Mouse (Mus musculus) midbrain, postnatal 0 days (tissue): ENCODE results near the gene Zfp989. TPM values are rescaled to one million over a fixed set of nuclear protein-coding genes. Genes with fewer than 3 reads are reported as not detected.
A peak's percentile ranks its signal among the peaks of the same experiment; 100 is the strongest.
"Not testable (repeated sequence)": the region's sequence is repeated elsewhere in the genome, so short reads cannot be mapped to it uniquely, and the experiment has no call there.

Experiments
- ATAC-seq: fragments of 200-750 bp; cut with Nextera tagmentation; 2 replicates; pipeline ENCODE4 v1.8.0; 2017; ENCODE audit warnings: moderate number of reproducible peaks, mild to moderate bottlenecking, moderate TSS enrichment, moderate library complexity; ENCODE audit not compliant: low FRiP score
- DNase-seq: peaks from one replicate; pipeline ENCODE4 v3.0.0-alpha.2; 2015; ENCODE audit warnings: low spot score
- H3K27ac ChIP-seq: fragments of 300-500 bp; sonication (generic); 2 replicates; pipeline ENCODE4 v1.5.1; 2014; ENCODE audit warnings: low read depth, mild to moderate bottlenecking, low read length, mixed read lengths
- H3K27me3 ChIP-seq: fragments of 300-500 bp; sonication (generic); 2 replicates; pipeline ENCODE4 v1.6.1; 2014; ENCODE audit warnings: low read length, control low read depth, mixed read lengths; ENCODE audit not compliant: insufficient read depth
- H3K36me3 ChIP-seq: fragments of 300-500 bp; sonication (generic); 2 replicates; pipeline ENCODE4 v1.6.1; 2014; ENCODE audit warnings: low read length, control low read depth, mixed read lengths; ENCODE audit not compliant: insufficient read depth
- H3K4me1 ChIP-seq: fragments of 300-500 bp; sonication (generic); 2 replicates; pipeline ENCODE4 v1.6.1; 2014; ENCODE audit warnings: mild to moderate bottlenecking, control low read depth, antibody characterized with exemption, low read length, mixed read lengths; ENCODE audit not compliant: insufficient read depth
- H3K4me2 ChIP-seq: fragments of 300-500 bp; sonication (generic); 2 replicates; pipeline ENCODE4 v1.6.1; 2014; ENCODE audit warnings: low read depth, mild to moderate bottlenecking, low read length, mixed read lengths; ENCODE audit not compliant: poor library complexity, severe bottlenecking
- H3K4me3 ChIP-seq: fragments of 300-500 bp; sonication (generic); 2 replicates; pipeline ENCODE4 v1.5.1; 2014; ENCODE audit warnings: low read depth, mild to moderate bottlenecking, low read length, moderate library complexity
- H3K9ac ChIP-seq: fragments of 300-500 bp; sonication (generic); replicated peaks from 2 replicates; pipeline ENCODE4 v1.6.1; 2014; ENCODE audit warnings: mild to moderate bottlenecking, low read length, moderate library complexity, mixed read lengths; ENCODE audit not compliant: poor library complexity, severe bottlenecking
- H3K9me3 ChIP-seq: fragments of 300-500 bp; sonication (generic); 2 replicates; pipeline ENCODE4 v1.6.1; 2016; ENCODE audit warnings: low read length, control low read depth
- CTCF ChIP-seq: IDR thresholded peaks from 2 replicates; pipeline ENCODE4 v1.5.1; 2016; ENCODE audit warnings: antibody characterized with exemption, mild to moderate bottlenecking
- WGBS: fragments of 180-500 bp; shearing (Covaris S2); extraction: QIAGEN DNeasy Blood & Tissue Kit; methylation state at CpG from one replicate; pipeline ENCODE4 v1.1.7; 2014; 5-methylcytosine and 5-hydroxymethylcytosine counted together
- polyA plus RNA-seq: library from polyadenylated mRNA; unstranded; fragments of >200 nt; fragmentation: Nextera tagmentation; extraction: Ambion mirVana; gene quantifications from 2 replicates; pipeline ENCODE4 v1.2.1, GENCODE M21; 2015
- total RNA-seq: library from RNA; depleted of rRNA; stranded (reverse); fragments of >200 nt; gene quantifications from 2 replicates; pipeline ENCODE4 v1.2.3, GENCODE M21; 2014; rRNA removed

Zfp989 gene
- total RNA-seq (0.38 TPM in 1 of 2 replicates, not detected in the other), polyA plus RNA-seq (not detected in 2 replicates)

GRCm38 (mm10) chr4:146971757-146972156 is at the start of gene Zfp989:
Gene Zfp989, plus strand, starts transcription at chr4:146971976.
- not testable (repeated sequence) for ATAC-seq
- 97% methylated on average over 4 of the region's 5 CpGs for WGBS

DNA sequence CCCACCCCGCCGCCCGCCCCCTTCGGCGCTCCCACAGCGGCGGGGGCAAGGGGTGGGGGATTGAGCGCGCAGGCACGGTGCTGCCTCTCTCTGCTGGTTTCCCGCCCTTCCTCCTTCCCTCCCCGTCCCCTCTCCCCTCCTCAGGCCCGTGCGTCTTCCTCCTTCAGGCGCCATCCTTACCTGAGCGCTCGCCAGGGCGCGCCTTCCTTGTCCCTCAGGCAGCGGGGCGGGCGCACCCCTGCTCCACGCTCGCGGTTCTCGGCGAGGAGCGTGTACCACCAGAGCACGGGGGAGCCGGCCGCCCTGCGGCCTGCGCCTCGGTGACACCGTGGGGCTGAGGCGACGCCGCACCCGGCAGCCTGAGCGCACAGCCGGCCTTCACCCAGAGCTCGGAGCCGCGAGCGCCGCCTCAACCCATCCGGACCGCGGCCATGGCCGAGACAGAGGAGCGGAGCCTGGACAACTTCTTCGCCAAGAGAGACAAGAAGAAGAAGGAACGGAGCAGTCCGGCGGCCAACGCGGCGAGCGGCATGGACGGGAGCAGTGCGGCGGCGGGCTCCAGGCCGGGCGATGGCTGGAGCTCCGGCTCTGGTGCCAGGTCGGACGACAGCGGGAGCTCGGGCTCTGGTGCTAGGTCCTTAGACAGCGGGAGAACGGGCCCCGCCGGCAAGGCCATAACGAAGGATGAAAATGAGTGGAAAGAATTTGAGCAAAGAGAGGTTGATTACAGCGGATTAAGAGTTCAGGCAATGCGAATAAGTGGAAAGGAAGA is 39.3 kb upstream of the Zfp989 start:
- Histone ChIP-seq H3K36me3 (no peaks in the 10 kb centered on the region), H3K27me3 (no peaks in the 10 kb centered on the region), H3K4me1 (no peaks in the 10 kb centered on the region), H3K9me3 (peaks cover 34% of the 10 kb centered on the region), H3K27ac (no peak overlapping the region), H3K4me2 (peak overlapping the region; percentile 28), H3K4me3 (peak overlapping the region; percentile 18; the same call in 1 of the 2 replicates), H3K9ac (no peak overlapping the region)
- ATAC-seq (no peak), DNase-seq (peak; percentile 0)
- 11% methylated on average over 75 of the region's 77 CpGs for WGBS
- no peak for TF ChIP-seq CTCF

More at GRCm38 (mm10) chr4:146971757-146972156, at the start of gene Zfp989:
- not testable (repeated sequence) for H3K4me1 ChIP-seq, H3K9me3 ChIP-seq, H3K36me3 ChIP-seq, H3K27me3 ChIP-seq, H3K4me3 ChIP-seq, H3K9ac ChIP-seq, H3K27ac ChIP-seq, DNase-seq, H3K4me2 ChIP-seq

DNA sequence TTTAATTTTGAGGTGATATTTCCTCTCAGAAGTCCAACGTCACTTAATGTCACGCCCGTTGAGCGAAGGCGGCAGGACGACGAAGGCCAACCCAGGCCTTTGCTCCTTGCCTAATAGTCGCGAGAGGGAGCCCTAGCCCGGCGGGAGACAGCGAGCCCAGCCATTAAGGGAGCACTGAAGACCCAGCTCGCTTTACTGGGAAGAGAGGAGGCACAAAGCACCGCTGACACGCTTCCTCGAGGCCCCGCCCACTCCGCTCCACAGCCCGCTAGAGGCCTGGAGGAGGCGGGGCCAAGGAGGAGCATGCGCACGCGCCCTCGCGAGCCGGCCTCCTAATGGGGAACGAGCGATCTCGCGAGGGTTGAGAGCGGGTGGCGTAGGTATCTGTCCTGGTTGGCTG is 30.1 kb upstream of the Zfp989 start:
- not testable (repeated sequence) for H3K9ac ChIP-seq, H3K27ac ChIP-seq, H3K36me3 ChIP-seq, H3K4me3 ChIP-seq, H3K4me1 ChIP-seq, DNase-seq, H3K4me2 ChIP-seq, H3K27me3 ChIP-seq, ATAC-seq
- peaks cover 15% of the 10 kb centered on the region for H3K9me3 ChIP-seq
- WGBS, result 63% methylated on average over 32 of the region's 32 CpGs

GRCm38 (mm10) chr4:146976581-146976980 is 4.8 kb downstream of the Zfp989 start:
- not testable (repeated sequence) for H3K4me2 ChIP-seq, H3K27me3 ChIP-seq, H3K4me3 ChIP-seq, H3K27ac ChIP-seq, H3K9ac ChIP-seq, H3K36me3 ChIP-seq, H3K4me1 ChIP-seq, ATAC-seq, DNase-seq, H3K9me3 ChIP-seq
- 9% methylated on average over 2 of the region's 2 CpGs for WGBS

- not testable (repeated sequence) for H3K9ac ChIP-seq, H3K27me3 ChIP-seq, H3K4me1 ChIP-seq, H3K4me3 ChIP-seq, DNase-seq, ATAC-seq, H3K9me3 ChIP-seq, H3K27ac ChIP-seq, H3K4me2 ChIP-seq, H3K36me3 ChIP-seq
- WGBS, result no CpG with 5 or more reads among the region's 1 CpGs
These were observed 46.6 kb downstream of the Zfp989 start for GRCm38 (mm10) chr4:147018400-147018799.

DNA sequence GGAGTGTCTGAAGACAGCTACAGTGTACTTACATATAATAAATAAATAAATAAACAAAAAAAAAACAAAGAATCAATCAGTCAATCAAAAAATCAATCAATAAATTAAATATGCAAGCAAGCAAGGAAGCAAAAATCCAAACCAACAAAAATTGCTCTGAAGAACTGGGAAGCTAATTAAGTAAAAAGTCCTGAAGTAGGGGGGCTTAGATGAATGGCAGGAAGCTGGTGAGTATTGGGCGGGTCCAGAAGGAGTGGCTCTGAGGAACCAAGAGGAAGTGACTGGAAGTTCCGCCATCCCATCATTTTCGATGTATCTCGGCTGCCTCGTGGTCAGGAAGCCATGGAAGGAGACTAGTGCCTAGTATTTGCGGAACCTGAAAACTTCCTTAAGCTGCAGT is 49.8 kb downstream of the Zfp989 start, which contains the start of gene Rex2:
Gene Rex2 (plus strand): TSS at position 301 of the 400 bp plus-strand sequence.
- H3K36me3 ChIP-seq, H3K4me1 ChIP-seq, ATAC-seq, DNase-seq, H3K27me3 ChIP-seq, H3K4me2 ChIP-seq, H3K4me3 ChIP-seq, H3K9me3 ChIP-seq, H3K27ac ChIP-seq, H3K9ac ChIP-seq: not testable (repeated sequence)
- no CpG with 5 or more reads among the region's 6 CpGs for WGBS

- H3K4me1 ChIP-seq, DNase-seq, H3K27ac ChIP-seq, H3K4me3 ChIP-seq, H3K27me3 ChIP-seq, H3K9ac ChIP-seq, H3K4me2 ChIP-seq, H3K36me3 ChIP-seq, ATAC-seq, H3K9me3 ChIP-seq: not testable (repeated sequence)
- WGBS, result 67% methylated on average over 1 of the region's 1 CpGs
These were observed 54.6 kb downstream of the Zfp989 start for GRCm38 (mm10) chr4:147026374-147026773.

DNA sequence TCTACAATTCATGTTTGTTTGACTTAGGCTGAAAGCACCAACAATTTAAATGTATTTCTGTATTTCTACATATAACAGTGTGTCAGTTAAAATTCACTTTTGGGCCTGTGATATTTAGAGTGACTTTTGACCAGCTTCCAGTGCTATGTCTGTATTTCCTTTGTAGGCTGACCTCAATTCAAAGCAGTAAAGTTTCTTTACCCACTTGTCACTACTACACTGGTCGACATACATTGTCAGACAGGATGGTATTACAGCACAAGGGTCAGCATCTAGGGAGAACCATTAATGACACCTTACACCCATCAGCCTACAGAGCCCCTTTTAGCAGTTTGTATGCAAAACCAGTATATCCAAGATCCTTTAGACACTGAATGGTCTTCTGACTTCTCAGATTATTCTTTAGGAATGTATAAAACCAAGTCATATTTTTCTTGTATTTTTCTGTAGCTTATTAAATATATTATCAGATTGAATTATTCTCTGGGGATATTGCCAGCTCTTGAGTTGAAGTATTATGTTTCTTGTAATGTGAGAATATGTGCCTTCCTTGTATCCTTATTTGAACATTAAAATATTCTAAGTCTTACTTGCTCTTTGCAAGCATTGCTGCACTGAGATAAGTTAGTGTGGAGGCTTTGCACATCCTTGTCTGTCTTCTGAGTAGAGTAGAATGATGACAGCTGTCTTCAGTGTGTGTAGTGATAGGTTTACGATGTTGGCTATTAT is 59.7 kb downstream of the Zfp989 start:
- not testable (repeated sequence) for H3K4me2 ChIP-seq, H3K4me3 ChIP-seq, H3K27ac ChIP-seq, H3K27me3 ChIP-seq, H3K9me3 ChIP-seq, ATAC-seq, H3K36me3 ChIP-seq, DNase-seq, H3K9ac ChIP-seq, H3K4me1 ChIP-seq
- WGBS, result 86% methylated on average over 1 of the region's 2 CpGs
